Comparison of ENCODE assay signal across 34 mouse cellular contexts in the genomic region with DNA sequence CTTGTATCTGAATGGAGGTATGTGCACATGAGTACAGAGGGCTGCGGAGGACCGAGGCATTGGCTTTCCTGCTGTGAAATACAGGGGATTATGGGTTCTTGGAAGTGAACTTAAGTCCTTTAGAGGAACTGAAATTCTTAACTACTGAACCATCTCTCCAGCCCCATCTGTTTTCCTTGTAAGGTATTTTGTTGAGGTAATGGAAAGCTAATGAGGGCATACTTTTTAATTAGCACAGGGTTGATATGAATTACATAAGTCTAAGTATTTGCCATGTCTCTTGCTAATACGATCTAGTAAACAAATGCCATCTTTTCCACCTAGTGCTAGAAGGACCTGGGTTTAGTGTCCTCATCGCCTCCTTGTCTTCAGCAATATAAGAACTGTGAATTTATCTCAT.
"Had no signal": no experiment of that assay in that cellular context is flagged by ENCODE, and none has a peak within 500 bp of the region (broad histone marks: within the 10 kb centered on the region; RNA-seq: fewer than 3 reads in every experiment).

No protein-coding gene starts in this region.

- H3K4me2 ChIP-seq: heart, embryonic 11.5 days; heart, embryonic 12.5 days; heart, embryonic 13.5 days; heart, embryonic 15.5 days; hindbrain, embryonic 12.5 days; hindbrain, embryonic 13.5 days; hindbrain, embryonic 14.5 days; hindbrain, embryonic 15.5 days; intestine, embryonic 15.5 days; kidney, embryonic 15.5 days had no signal

- H3K27ac ChIP-seq: heart, embryonic 10.5 days; heart, embryonic 13.5 days; heart, embryonic 15.5 days; hindbrain, embryonic 10.5 days; hindbrain, embryonic 12.5 days; hindbrain, embryonic 13.5 days; hindbrain, embryonic 14.5 days; hindbrain, embryonic 15.5 days; hindbrain, postnatal 0 days; intestine, embryonic 15.5 days; kidney, embryonic 15.5 days; kidney, postnatal 0 days had no signal

- H3K27me3 ChIP-seq: heart, embryonic 12.5 days; heart, embryonic 13.5 days; heart, embryonic 15.5 days; hindbrain, embryonic 12.5 days; intestine, embryonic 15.5 days; kidney, embryonic 15.5 days had no signal

- H3K36me3 ChIP-seq: heart, embryonic 10.5 days; heart, embryonic 15.5 days; hindbrain, embryonic 10.5 days; hindbrain, embryonic 12.5 days; hindbrain, embryonic 13.5 days; hindbrain, embryonic 15.5 days; intestine, embryonic 15.5 days; kidney, embryonic 15.5 days had no signal

- DNase-seq: heart, postnatal 10 days; heart, postnatal 14 days; heart, postnatal 4 days; kidney, adult 11 months; kidney, adult 18-20 months; kidney, adult 2 months; kidney, adult 8-10 months; kidney, adult 9 months; kidney, postnatal 10 days; kidney, postnatal 14 days; kidney, postnatal 25 days; kidney, postnatal 36 days; kidney, postnatal 4 days; layer of hippocampus, adult 9-11 months; layer of hippocampus, postnatal 36 days had no signal

- H3K4me3 ChIP-seq: heart, embryonic 10.5 days; heart, embryonic 12.5 days; heart, embryonic 13.5 days; heart, embryonic 15.5 days; hindbrain, embryonic 10.5 days; hindbrain, embryonic 12.5 days; hindbrain, embryonic 13.5 days; hindbrain, embryonic 15.5 days; intestine, embryonic 15.5 days; kidney, embryonic 15.5 days; layer of hippocampus, adult 2 months had no signal

- ATAC-seq: hindbrain, embryonic 16.5 days; hindbrain, postnatal 0 days; inflammation-experienced regulatory T-cells, adult 6 months; intestine, embryonic 15.5 days; intestine, embryonic 16.5 days; intestine, postnatal 0 days had no signal

- H3K9me3 ChIP-seq: heart, embryonic 10.5 days; heart, embryonic 12.5 days; heart, embryonic 13.5 days; heart, embryonic 15.5 days; hindbrain, embryonic 10.5 days; hindbrain, embryonic 12.5 days; hindbrain, embryonic 13.5 days; hindbrain, embryonic 15.5 days; intestine, embryonic 15.5 days; kidney, embryonic 15.5 days had no signal

- H3K9ac ChIP-seq: heart, embryonic 12.5 days; heart, embryonic 13.5 days; heart, embryonic 15.5 days; hindbrain, embryonic 12.5 days; hindbrain, embryonic 13.5 days; hindbrain, embryonic 14.5 days; hindbrain, embryonic 15.5 days; intestine, embryonic 15.5 days; kidney, embryonic 15.5 days had no signal
